Mouse (Mus musculus) cerebellum, adult (tissue): ENCODE data around the gene Plch2.

Experiments
- ATAC-seq: cut with Nextera tagmentation; 2 replicates; pipeline ENCODE4 v1.9.2; 2017; ENCODE audit warnings: mild to moderate bottlenecking, moderate library complexity, mixed read lengths; ENCODE audit not compliant: insufficient number of reproducible peaks, low FRiP score, low TSS enrichment

The Plch2 gene

GRCm38 (mm10) chr4:154940156-154940555 lies 116.4 kb downstream of the Plch2 start:
- no peak for ATAC-seq

DNA sequence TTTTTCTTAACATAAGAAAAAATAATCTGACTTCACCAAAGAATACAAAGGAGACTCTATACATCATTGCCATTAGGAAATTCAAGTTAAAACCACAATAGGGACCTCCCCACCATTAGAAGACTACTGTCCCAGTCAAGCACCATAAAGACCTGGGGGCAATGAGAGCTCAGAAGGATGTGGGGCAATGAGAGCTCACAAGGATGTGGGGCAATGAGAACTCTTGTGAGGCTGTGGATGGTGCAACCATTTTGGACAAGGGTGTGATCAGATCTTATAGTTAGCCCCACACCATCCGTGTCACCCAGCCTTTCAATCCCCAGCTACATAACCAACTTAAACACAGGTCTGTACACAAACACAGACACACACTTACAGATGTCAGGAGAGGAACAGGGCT lies 118.8 kb downstream of the Plch2 start:
- no peak for ATAC-seq

- no peak for ATAC-seq
These were observed 119.9 kb downstream of the Plch2 start for GRCm38 (mm10) chr4:154936542-154937255.

GRCm38 (mm10) chr4:154935788-154936187 lies 120.8 kb downstream of the Plch2 start:
- no peak for ATAC-seq

GRCm38 (mm10) chr4:154934800-154935199 lies 121.8 kb downstream of the Plch2 start:
- ATAC-seq, result no peak

DNA sequence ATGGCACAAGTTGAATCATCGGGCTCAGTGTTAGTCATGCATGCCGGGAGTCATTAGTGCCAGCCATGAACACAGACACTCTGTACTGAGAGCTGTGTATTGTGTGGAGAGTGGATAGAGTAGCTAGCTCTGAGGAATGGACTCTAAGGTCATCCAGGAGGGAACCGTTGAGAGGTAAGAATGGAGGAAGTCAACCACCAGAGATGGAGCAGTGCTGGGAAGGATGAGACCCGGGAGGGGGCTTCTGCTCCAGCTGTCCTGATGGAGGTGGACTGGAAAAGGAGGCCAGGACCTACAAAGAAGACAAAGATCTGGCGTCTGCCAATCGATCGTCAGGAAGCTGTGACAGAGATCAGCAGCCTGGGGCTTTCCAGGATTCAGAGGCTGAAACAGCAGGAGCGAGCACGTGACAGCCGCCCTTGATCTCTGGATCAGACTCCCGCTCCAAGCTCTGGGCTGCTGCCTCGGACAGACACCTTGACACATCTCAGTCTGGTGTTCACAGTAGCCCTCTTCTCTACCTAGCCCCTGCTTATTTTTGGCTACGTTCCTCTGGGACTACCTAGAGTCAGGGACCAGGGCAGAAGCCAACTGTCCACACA lies 123.2 kb downstream of the Plch2 start:
- no peak for ATAC-seq
